Comparison of ENCODE assay signal across 9 mouse cellular contexts in the genomic region with DNA sequence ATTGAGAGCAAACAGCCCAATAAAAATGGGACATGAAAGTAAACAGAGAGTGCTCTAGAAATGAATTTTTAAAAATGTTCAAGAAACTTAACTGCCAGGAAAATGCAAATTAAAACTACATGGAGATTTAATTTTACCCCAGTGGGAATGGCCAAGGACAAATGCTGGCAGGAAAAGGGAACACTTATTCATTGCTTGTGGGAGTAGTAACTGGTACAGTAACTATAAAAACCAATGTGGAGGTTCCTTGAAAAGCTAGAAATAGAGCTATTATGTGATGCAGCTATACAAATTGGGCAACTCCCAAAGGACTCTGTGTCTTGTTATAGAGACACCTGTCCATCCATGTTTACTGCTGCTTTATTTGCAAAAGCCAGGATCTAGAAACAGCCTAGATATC.
"Had no signal": no experiment of that assay in that cellular context is flagged by ENCODE, and none has a peak within 500 bp of the region (broad histone marks: within the 10 kb centered on the region; RNA-seq: fewer than 3 reads in every experiment).

No protein-coding gene starts in this region.

- H3K4me3 ChIP-seq: limb, embryonic 13.5 days; midbrain, embryonic 13.5 days had no signal

- DNase-seq: kidney, adult 8-10 months; kidney, postnatal 25 days; lung, adult 2 months; lung, postnatal 36 days; thymus, adult 18-20 months; thymus, postnatal 25 days had no signal

- H3K27ac ChIP-seq: limb, embryonic 13.5 days; liver, embryonic 14.5 days; midbrain, embryonic 13.5 days had no signal
